8 mouse cellular contexts compared by ENCODE assay signal in genomic region chrX:7657221-7657639, GRCm38 (mm10). TPM values are rescaled to one million over a fixed set of nuclear protein-coding genes. Genes with fewer than 3 reads are reported as not detected.
DNase-seq lines count a peak whose midpoint lies in the region; ATAC-seq and TF ChIP-seq lines count a peak whose summit lies in the region.

TSS of gene Prickle3 (plus strand) at chrX:7657260.

- TF ChIP-seq CTCF in heart, postnatal 0 days (IDR thresholded peaks at IDR 0.05; ENCODE audit: low read depth): no peak

- TF ChIP-seq EP300 in heart, postnatal 0 days (IDR thresholded peaks at IDR 0.05; ENCODE audit: low read depth): no peak

- no peak for DNase-seq in urinary bladder, adult 2 months (ENCODE audit: low spot score)
- DNase-seq in urinary bladder, postnatal 10 days (ENCODE audit: low spot score): no peak
- DNase-seq in heart, postnatal 0 days (ENCODE audit: low spot score): peak; percentile 62
- peak; percentile 72 for DNase-seq in kidney, postnatal 14 days
- no peak for DNase-seq in right cerebral cortex, adult 18-20 months

- H3K4me3 ChIP-seq in erythroblast, embryonic 14.5 days (replicated peaks): peak within 1 kb of the TSS; percentile 56
- H3K4me3 ChIP-seq in heart, postnatal 0 days (ENCODE audit: low read depth, low read length): peak within 1 kb of the TSS; percentile 62
- H3K4me3 ChIP-seq in stomach, embryonic 14.5 days (ENCODE audit: low read depth, low read length): peak within 1 kb of the TSS; percentile 40

- peak; percentile 84 for ATAC-seq in heart, postnatal 0 days (ENCODE audit: insufficient read depth, low read depth)
- ATAC-seq in megakaryocyte, adult 5-6 weeks (ENCODE audit: poor library complexity, severe bottlenecking): peak; percentile 97
- ATAC-seq in stomach, embryonic 14.5 days (ENCODE audit: insufficient number of reproducible peaks, insufficient read depth, low FRiP score, low read depth): peak; percentile 36; the same call in 1 of the 2 replicates

- peak within 1 kb of the TSS; percentile 63 for H3K9ac ChIP-seq in heart, postnatal 0 days (replicated peaks; ENCODE audit: low read depth, low read length)
- H3K9ac ChIP-seq in stomach, embryonic 14.5 days (replicated peaks; ENCODE audit: low read depth, low read length): peak within 1 kb of the TSS; percentile 38

- no peaks in the 10 kb centered on the region for H3K36me3 ChIP-seq in erythroblast, embryonic 14.5 days (ENCODE audit: control insufficient read depth)
- H3K36me3 ChIP-seq in heart, postnatal 0 days (replicated peaks; ENCODE audit: control insufficient read depth, insufficient read depth, low read length): no peaks in the 10 kb centered on the region
- H3K36me3 ChIP-seq in stomach, embryonic 14.5 days (ENCODE audit: control insufficient read depth, insufficient read depth, low read length): no peaks in the 10 kb centered on the region

- peaks cover 6% of the 10 kb centered on the region for H3K4me1 ChIP-seq in erythroblast, embryonic 14.5 days (ENCODE audit: control insufficient read depth)
- peaks cover 11% of the 10 kb centered on the region for H3K4me1 ChIP-seq in heart, postnatal 0 days (ENCODE audit: control insufficient read depth, insufficient read depth)
- peaks cover 2% of the 10 kb centered on the region; the same call in 1 of the 2 replicates for H3K4me1 ChIP-seq in stomach, embryonic 14.5 days (ENCODE audit: control insufficient read depth, insufficient read depth, low read length)

- peak within 1 kb of the TSS; percentile 84 for H3K27ac ChIP-seq in heart, postnatal 0 days (ENCODE audit: low read depth)
- H3K27ac ChIP-seq in stomach, embryonic 14.5 days (ENCODE audit: low read length): peak within 1 kb of the TSS; percentile 78

- 15% methylated on average over 26 of the region's 26 CpGs for WGBS in heart, postnatal 0 days
- whole genome bisulfite sequencing in stomach, embryonic 14.5 days: 21% methylated on average over 26 of the region's 26 CpGs

- H3K9me3 ChIP-seq in erythroblast, embryonic 14.5 days (ENCODE audit: control insufficient read depth, low read length): no peaks in the 10 kb centered on the region
- H3K9me3 ChIP-seq in heart, postnatal 0 days (replicated peaks; ENCODE audit: control insufficient read depth, low read length): no peaks in the 10 kb centered on the region
- H3K9me3 ChIP-seq in stomach, embryonic 14.5 days (ENCODE audit: control insufficient read depth, low read depth, low read length): no peaks in the 10 kb centered on the region

- peak within 1 kb of the TSS; percentile 71 for H3K4me2 ChIP-seq in heart, postnatal 0 days (ENCODE audit: low read depth, low read length)
- H3K4me2 ChIP-seq in stomach, embryonic 14.5 days (replicated peaks; ENCODE audit: low read depth, low read length): peak within 1 kb of the TSS; percentile 45

- peaks cover 13% of the 10 kb centered on the region for H3K27me3 ChIP-seq in erythroblast, embryonic 14.5 days (ENCODE audit: control insufficient read depth)
- H3K27me3 ChIP-seq in heart, postnatal 0 days (ENCODE audit: control insufficient read depth, insufficient read depth, low read length): no peaks in the 10 kb centered on the region
- no peaks in the 10 kb centered on the region for H3K27me3 ChIP-seq in stomach, embryonic 14.5 days (ENCODE audit: control insufficient read depth, insufficient read depth, low read length)

RNA-seq across cellular contexts. Expression of gene Prickle3, which starts in this region (rescaled TPM):
- 12.1 and 16.3 TPM in 2 replicates for polyA plus RNA-seq in urinary bladder, adult 2 months (2012; rRNA removed)
- polyA plus RNA-seq in erythroblast, embryonic 14.5 days (2012): 0.03 TPM in 2 replicates
- 9.2 and 15.7 TPM in 2 replicates for total RNA-seq in heart, postnatal 0 days (2014; rRNA removed; ENCODE audit: low replicate concordance)
- 7.9 and 8.1 TPM in 2 replicates for polyA plus RNA-seq in heart, postnatal 0 days (2015; fragmentation: Nextera tagmentation; extraction: Ambion mirVana)
- 7.0 and 8.7 TPM in 2 replicates for total RNA-seq in megakaryocyte, adult 5-6 weeks (2015)
- total RNA-seq in megakaryocyte, adult 5-6 weeks (2017): 7.9 and 9.3 TPM in 2 replicates
- polyA plus RNA-seq in stomach, embryonic 14.5 days (2014; fragmentation: Nextera tagmentation; extraction: Ambion mirVana): 11.1 and 12.0 TPM in 2 replicates

Comparison
In these comparisons a context has a peak if more than half of its experiments do, and no peak if none do; other contexts are left out.
1. DNase-seq: peak in heart, postnatal 0 days (single experiment) and kidney, postnatal 14 days (single experiment); none in urinary bladder, adult 2 months (single experiment), urinary bladder, postnatal 10 days (single experiment) and right cerebral cortex, adult 18-20 months (single experiment).
2. ATAC-seq: peak in every context shown above with its lines; median percentile 97 in megakaryocyte, adult 5-6 weeks; 84 in heart, postnatal 0 days; 36 in stomach, embryonic 14.5 days.
3. Peak in every context shown above with its lines, with median percentiles within 50 percentile points of each other: H3K4me3 ChIP-seq.